Mouse (Mus musculus) heart, postnatal 0 days (tissue): Measurements from ENCODE around the gene Tmem238l.

Source experiments
- CTCF ChIP-seq: IDR thresholded peaks from 2 replicates; pipeline ENCODE4 v1.5.1; 2016; ENCODE audit warnings: antibody characterized with exemption, control low read depth, low read depth
- EP300 ChIP-seq: IDR thresholded peaks from 2 replicates; pipeline ENCODE4 v1.6.1; 2016; ENCODE audit warnings: antibody characterized with exemption, low read depth

- TF ChIP-seq EP300 = no peak
- no peak for TF ChIP-seq CTCF
Observed at GRCm38 (mm10) chr11:67008528-67008927, 52.1 kb downstream of the Tmem238l start.
